Mouse (Mus musculus): ENCODE data around the gene AU022252. TPM values are rescaled to one million over a fixed set of nuclear protein-coding genes. Genes with fewer than 3 reads are reported as not detected.

Gene AU022252
- total and polyA plus RNA-seq, 2 experiments from 2014 or later = 22.7 to 23.2 TPM

DNA sequence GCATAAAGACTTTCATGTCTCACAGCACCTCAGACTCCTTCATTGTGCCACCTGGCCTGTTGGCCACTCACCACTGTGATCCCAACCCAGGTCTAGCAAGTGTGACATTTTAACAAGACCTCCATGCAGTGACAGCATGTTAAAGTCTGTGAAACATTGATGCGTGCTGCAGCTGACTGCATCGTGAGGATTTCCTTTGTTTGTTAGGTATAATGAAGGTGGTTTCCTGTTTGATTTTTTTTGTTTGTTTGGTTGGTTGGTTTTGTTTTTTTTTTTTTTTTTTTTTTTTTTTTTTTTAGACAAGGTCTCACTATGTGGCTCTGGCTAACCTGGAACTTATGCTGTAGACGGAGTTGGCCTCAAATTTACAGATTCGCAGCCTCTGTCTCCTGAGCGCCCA is 30.0 kb upstream of the AU022252 start:
- TF ChIP-seq CTCF (IDR thresholded peaks at IDR 0.05; ENCODE audit: low read depth) = no peak
- Histone ChIP-seq H3K27me3 (ENCODE audit: insufficient read depth, low read length) (no peaks in the 10 kb centered on the region), H3K4me2 (ENCODE audit: low read depth) (no peak overlapping the region), H3K9ac (no peak overlapping the region), H3K36me3 (ENCODE audit: insufficient read depth) (no peaks in the 10 kb centered on the region), H3K27ac (ENCODE audit: low read depth, low read length) (no peak overlapping the region), H3K4me1 (ENCODE audit: insufficient read depth) (no peaks in the 10 kb centered on the region), H3K9me3 (ENCODE audit: low read length) (no peaks in the 10 kb centered on the region), H3K4me3 (ENCODE audit: low read depth, low read length) (no peak overlapping the region)
- ATAC-seq (no peak), DNase-seq (no peak)
- 85% methylated on average over 5 of the region's 5 CpGs for WGBS

DNA sequence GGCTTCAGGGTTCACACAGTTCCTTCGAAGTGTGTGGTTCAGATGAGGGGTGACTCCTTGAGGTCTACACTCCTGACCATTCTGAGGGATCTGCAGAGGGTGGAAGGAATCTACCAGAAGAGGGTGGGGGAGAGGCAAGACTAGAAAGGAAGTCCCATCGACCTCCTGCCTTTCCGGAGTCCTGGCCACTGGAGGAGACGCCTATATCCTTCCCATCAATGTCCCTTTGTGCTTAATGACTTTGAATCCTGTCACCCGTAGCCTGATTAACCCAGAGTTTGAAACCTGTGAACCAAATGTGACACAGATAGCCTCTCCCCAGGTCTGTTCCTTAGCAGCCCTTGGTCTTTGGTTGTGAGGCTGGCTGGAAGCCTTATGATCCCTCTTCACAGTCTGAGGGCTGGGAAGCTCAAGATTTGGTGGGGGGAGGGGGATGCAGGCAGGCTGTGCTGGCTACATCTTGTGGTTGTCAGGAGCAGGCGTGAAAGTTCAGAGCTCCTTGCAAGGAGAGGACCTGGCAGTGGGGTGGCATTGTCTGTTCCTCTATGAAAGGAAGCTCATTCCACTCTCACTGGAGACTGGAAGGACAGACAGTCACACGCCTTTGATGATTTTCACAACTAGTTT is 28.7 kb upstream of the AU022252 start:
- DNase-seq (no peak), ATAC-seq (no peak)
- 78% methylated on average over 7 of the region's 7 CpGs for WGBS
- no peak for TF ChIP-seq CTCF (IDR thresholded peaks at IDR 0.05; ENCODE audit: low read depth)
- H3K4me3 ChIP-seq (ENCODE audit: low read depth, low read length) = no peak overlapping the region
- H3K27me3 ChIP-seq (ENCODE audit: insufficient read depth, low read length) = no peaks in the 10 kb centered on the region
- no peaks in the 10 kb centered on the region for H3K36me3 ChIP-seq (ENCODE audit: insufficient read depth)
- H3K9ac ChIP-seq = no peak overlapping the region
- H3K4me2 ChIP-seq (ENCODE audit: low read depth) = no peak overlapping the region
- H3K27ac ChIP-seq (ENCODE audit: low read depth, low read length) = no peak overlapping the region
- no peaks in the 10 kb centered on the region for H3K4me1 ChIP-seq (ENCODE audit: insufficient read depth)
- no peaks in the 10 kb centered on the region for H3K9me3 ChIP-seq (ENCODE audit: low read length)

DNA sequence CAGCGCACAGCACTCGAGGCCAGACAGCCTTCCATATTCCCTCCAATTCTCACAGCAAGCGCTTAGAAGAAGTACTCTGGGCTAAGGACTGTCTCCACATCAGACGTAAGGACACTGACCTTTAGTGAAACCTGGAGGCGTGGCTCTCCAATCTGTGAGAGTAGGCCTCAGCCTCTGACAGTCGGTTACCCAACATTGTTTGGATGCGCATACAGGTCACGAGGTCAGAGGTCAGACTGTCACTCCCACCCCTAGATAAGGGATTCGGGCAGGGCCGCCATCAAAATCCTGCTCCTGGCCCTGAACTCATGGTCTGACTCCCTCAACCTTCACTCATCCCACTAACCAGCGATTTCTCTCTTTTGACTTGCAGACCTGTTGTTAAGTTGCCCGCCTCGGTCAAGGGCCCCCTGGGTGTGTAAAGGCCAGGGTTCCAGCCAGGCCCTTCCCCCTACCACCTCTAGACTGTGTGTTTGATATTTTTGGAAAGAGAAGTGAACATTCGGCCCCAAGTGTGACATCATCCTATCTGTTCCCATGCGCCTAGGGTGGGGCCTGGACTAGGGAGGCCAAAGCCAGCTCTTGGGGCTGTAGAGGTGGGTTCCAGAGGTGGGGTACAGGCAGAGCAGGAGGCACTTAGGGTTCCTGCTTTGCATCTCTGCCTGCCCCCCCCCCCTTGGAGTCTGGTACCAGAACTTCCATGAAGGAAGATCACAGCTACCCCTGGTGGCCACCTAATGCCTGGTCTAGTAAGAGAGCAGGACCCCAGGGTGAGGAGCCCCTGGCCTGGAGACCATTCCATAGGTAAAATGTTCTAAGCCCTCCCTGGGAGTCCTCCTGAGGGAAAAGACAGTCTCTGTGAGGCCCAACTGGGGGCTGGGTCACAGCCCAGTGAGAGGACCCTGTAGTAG is 27.1 kb upstream of the AU022252 start:
- ATAC-seq (no peak), DNase-seq (no peak)
- no peak overlapping the region for H3K4me2 ChIP-seq (ENCODE audit: low read depth)
- H3K9me3 ChIP-seq (ENCODE audit: low read length) = no peaks in the 10 kb centered on the region
- no peaks in the 10 kb centered on the region for H3K36me3 ChIP-seq (ENCODE audit: insufficient read depth)
- peak; percentile 38; the same call in 1 of the 2 replicates for TF ChIP-seq CTCF (IDR thresholded peaks at IDR 0.05; ENCODE audit: low read depth)
- no peak overlapping the region for H3K4me3 ChIP-seq (ENCODE audit: low read depth, low read length)
- 88% methylated on average over 15 of the region's 15 CpGs for WGBS
- H3K27ac ChIP-seq (ENCODE audit: low read depth, low read length) = no peak overlapping the region
- no peaks in the 10 kb centered on the region for H3K27me3 ChIP-seq (ENCODE audit: insufficient read depth, low read length)
- H3K9ac ChIP-seq = no peak overlapping the region
- H3K4me1 ChIP-seq (ENCODE audit: insufficient read depth) = no peaks in the 10 kb centered on the region

DNA sequence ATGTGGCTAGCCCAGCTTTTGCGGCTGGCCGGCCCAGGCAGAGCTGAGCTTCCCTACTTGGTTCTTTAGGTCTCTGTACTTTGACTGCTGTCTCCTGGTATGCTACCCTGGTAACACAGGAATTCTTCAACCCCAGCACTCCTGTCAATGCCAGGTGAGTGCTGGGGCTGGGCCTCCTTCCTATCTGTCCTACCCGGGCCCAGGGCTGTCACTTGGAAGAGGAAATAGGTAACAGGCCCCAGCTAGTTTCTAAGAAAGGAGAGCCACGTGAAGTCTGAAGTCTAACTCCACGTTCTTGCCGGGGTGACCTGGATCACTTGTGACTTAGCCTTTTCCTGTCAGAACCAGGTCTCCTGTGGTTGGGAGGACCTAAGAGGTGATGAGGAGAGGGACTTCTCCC is 24.6 kb upstream of the AU022252 start:
- no peak overlapping the region for H3K27ac ChIP-seq (ENCODE audit: low read depth, low read length)
- no peaks in the 10 kb centered on the region for H3K36me3 ChIP-seq (ENCODE audit: insufficient read depth)
- ATAC-seq (no peak), DNase-seq (no peak)
- WGBS = 84% methylated on average over 6 of the region's 6 CpGs
- H3K9me3 ChIP-seq (ENCODE audit: low read length) = no peaks in the 10 kb centered on the region
- H3K9ac ChIP-seq = no peak overlapping the region
- no peak overlapping the region for H3K4me3 ChIP-seq (ENCODE audit: low read depth, low read length)
- no peaks in the 10 kb centered on the region for H3K27me3 ChIP-seq (ENCODE audit: insufficient read depth, low read length)
- H3K4me2 ChIP-seq (ENCODE audit: low read depth) = no peak overlapping the region
- TF ChIP-seq CTCF (IDR thresholded peaks at IDR 0.05; ENCODE audit: low read depth) = no peak
- no peaks in the 10 kb centered on the region for H3K4me1 ChIP-seq (ENCODE audit: insufficient read depth)

DNA sequence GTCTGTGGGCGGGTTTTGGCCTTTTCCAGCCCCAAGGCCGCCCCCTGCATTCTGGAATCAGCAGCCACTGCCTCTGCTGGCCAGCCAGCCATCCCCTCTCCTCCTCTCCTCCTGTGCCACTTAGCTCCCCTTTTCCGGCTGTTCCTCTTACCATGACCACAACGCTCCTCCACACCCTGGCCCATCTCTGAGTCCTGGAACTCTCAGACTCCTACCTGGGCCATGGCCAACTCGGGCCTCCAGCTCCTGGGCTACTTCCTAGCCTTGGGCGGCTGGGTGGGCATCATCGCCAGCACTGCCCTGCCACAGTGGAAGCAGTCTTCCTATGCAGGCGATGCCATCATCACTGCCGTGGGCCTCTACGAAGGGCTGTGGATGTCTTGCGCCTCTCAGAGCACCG is 22.8 kb upstream of the AU022252 start, which contains the start of gene Cldn19:
Cldn19 (plus strand) TSS at position 64 of the 400 bp plus-strand sequence.
- DNase-seq = no peak
- no peak for TF ChIP-seq CTCF (IDR thresholded peaks at IDR 0.05; ENCODE audit: low read depth)
- Histone ChIP-seq H3K4me3 (ENCODE audit: low read depth, low read length) (no peak within 1 kb of the TSS), H3K27me3 (ENCODE audit: insufficient read depth, low read length) (no peaks in the 10 kb centered on the region), H3K36me3 (ENCODE audit: insufficient read depth) (no peaks in the 10 kb centered on the region), H3K4me2 (ENCODE audit: low read depth) (no peak within 1 kb of the TSS), H3K27ac (ENCODE audit: low read depth, low read length) (no peak within 1 kb of the TSS), H3K9me3 (ENCODE audit: low read length) (no peaks in the 10 kb centered on the region), H3K9ac (0 out of 2 replicates have a peak within 1 kb of the TSS, but pooled peaks have one; percentile 11), H3K4me1 (ENCODE audit: insufficient read depth) (no peaks in the 10 kb centered on the region)
- ATAC-seq = no peak
- 71% methylated on average over 12 of the region's 12 CpGs for WGBS

DNA sequence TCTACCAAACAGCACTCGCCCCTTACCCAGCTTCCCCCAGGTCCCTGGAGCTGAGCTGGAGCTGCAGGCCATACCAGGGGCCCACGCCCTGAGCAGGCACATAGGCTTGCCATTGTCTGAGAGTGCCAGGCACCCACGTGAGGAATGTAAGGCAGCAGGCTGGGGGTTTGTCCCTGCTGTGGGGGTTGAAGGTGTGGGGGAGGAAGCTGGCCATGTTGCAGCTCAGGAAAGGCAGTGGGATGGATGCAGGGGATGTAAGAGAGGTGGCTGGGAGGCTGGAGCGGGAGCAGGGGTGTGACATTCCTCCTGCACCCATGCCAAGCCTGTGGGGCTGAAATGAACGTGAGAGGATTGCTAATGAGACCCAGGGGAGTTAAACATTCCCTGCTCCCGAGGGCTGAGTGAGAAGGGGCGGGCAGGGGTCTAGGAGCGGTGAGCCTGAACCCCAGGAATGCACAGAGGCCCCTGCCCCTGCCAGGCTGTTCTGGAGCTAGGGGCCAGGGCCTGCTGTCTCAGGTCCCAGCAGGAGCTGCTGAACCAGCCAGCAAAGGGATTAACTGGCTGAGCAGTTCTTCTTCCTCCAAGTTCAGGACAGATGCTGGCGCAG is 21.6 kb upstream of the AU022252 start:
- ATAC-seq (peak; percentile 62), DNase-seq (peak; percentile 62)
- TF ChIP-seq CTCF (IDR thresholded peaks at IDR 0.05; ENCODE audit: low read depth) = no peak
- Histone ChIP-seq H3K36me3 (ENCODE audit: insufficient read depth) (no peaks in the 10 kb centered on the region), H3K4me1 (ENCODE audit: insufficient read depth) (no peaks in the 10 kb centered on the region), H3K9ac (0 out of 2 replicates have a peak overlapping the region, but pooled peaks have one; percentile 11), H3K27ac (ENCODE audit: low read depth, low read length) (no peak overlapping the region), H3K4me3 (ENCODE audit: low read depth, low read length) (no peak overlapping the region), H3K4me2 (ENCODE audit: low read depth) (no peak overlapping the region), H3K9me3 (ENCODE audit: low read length) (no peaks in the 10 kb centered on the region), H3K27me3 (ENCODE audit: insufficient read depth, low read length) (no peaks in the 10 kb centered on the region)
- 12% methylated on average over 9 of the region's 9 CpGs for WGBS
